Mouse (Mus musculus) lung, postnatal 0 days (tissue): ENCODE measurements around the gene Fat1.

Source experiments
- CTCF ChIP-seq: IDR thresholded peaks from 2 replicates; pipeline ENCODE4 v1.5.1; 2016; ENCODE audit warnings: antibody characterized with exemption, mild to moderate bottlenecking
- EP300 ChIP-seq: IDR thresholded peaks from 2 replicates; pipeline ENCODE4 v1.6.1; 2016; ENCODE audit warnings: antibody characterized with exemption, mild to moderate bottlenecking, control low read depth

DNA sequence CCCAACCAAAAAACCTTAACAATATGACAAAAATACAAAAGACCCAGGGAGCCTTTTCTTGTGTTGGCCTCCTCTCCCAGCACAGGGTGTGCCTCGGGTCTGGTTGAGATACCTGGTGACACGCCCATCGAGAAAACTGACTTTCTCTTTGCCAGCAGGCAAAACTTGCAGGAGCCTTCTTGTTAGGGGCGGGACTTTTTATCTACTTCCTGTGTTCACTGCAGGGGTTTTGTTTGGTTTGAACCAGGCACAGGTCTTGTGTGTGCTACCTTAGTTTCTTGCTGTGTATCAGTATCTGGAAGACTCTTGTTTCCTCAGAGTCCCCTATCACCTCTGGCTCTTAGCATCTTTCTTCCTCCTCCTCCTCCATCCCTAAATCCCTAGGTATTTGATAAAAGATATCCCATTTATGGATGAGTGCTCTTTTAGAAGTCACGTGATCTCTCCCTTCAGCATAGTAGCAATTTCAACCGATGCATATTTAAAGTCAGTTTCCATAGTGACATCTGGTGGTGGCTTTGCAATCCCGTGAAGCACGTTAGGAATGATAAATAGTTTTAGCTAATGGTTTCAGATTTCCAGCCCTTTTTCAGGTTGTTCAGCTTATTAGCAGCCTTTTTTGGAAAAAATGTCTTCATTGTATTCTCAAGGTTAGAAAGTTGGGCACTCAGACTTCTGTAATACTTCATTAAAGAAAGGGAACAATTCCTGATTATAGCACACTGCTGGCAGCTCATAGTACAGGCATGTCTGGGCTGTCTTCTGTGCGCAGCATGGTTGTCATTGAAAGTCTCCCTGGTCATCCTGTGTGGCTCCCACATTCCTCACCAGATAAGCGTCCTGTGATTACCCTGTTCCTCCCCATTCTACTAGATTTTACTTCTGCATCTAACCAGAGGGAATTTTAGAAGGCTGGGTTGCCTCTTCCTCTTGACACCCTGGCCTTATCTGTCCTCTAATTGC, 50.4 kb downstream of the Fat1 start:
- TF ChIP-seq CTCF (peak; percentile 65), EP300 (no peak)
